Mouse (Mus musculus) heart, adult 9 months (tissue): ENCODE measurements around the gene Kcna5.
A peak's percentile ranks its signal among the peaks of the same experiment; 100 is the strongest.

Experiments
- DNase-seq, 2 experiments: peaks; one replicate each; pipeline ENCODE4 v3.0.0; 2022; ENCODE audit warnings: low spot score in 2 of 2

Gene Kcna5

GRCm38 (mm10) chr6:126535208-126535910, at the start of gene Kcna5:
TSS of gene Kcna5 (minus strand) at chr6:126535412.
- DNase-seq, result peak; percentile 77 to 91

- DNase-seq, result no peak
Measured at GRCm38 (mm10) chr6:126583075-126583474, 47.9 kb upstream of the Kcna5 start.

DNA sequence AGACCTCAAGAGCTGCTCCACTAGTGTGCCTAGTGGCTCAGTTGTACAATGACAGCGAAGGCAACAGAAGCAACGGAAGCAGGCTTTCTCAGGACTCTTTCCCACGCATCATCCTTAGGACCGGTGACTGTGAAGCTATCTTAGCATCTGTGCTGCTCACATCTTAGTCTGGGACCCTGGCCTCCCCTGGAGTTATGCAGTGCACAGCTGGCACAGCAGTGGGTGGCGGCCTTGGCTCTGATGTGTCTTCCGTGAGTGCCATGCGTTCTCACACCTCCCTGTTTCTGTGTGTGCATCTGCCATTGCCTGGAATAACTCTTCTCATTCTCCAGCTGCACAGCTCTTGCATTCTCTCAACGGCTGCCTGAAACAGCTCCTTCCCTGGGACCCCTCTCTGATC, 46.4 kb upstream of the Kcna5 start:
- DNase-seq, result no peak

DNA sequence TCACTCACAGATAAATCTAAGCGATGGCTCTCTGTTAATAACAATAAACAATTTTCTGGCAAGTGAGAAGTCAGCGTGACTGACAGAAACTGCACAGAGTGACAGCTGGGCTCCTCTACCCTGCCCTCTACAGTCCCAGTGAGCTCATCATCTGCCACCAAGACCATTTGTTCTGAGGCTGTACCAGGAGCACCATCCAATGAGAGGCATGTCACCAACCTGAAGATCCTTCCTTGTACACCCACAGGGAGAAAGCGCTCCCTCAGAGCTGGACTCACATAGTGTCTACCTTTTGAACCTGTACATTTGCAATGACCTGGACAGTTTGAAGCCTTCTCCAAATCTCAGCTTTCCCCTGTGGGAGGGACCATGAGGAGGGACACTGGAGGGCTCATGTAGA, 45.4 kb upstream of the Kcna5 start:
- DNase-seq, result no peak

GRCm38 (mm10) chr6:126577415-126577814, 42.2 kb upstream of the Kcna5 start:
- no peak for DNase-seq

GRCm38 (mm10) chr6:126576566-126576965, 41.4 kb upstream of the Kcna5 start:
- DNase-seq, result no peak

- no peak for DNase-seq
Measured at GRCm38 (mm10) chr6:126574778-126575177, 39.6 kb upstream of the Kcna5 start.

- no peak for DNase-seq
Measured at GRCm38 (mm10) chr6:126573021-126573420, 37.8 kb upstream of the Kcna5 start.

- no peak for DNase-seq
Measured at GRCm38 (mm10) chr6:126569809-126570208, 34.6 kb upstream of the Kcna5 start.

- DNase-seq, result no peak
Measured at GRCm38 (mm10) chr6:126568046-126568830, 33.0 kb upstream of the Kcna5 start.

DNA sequence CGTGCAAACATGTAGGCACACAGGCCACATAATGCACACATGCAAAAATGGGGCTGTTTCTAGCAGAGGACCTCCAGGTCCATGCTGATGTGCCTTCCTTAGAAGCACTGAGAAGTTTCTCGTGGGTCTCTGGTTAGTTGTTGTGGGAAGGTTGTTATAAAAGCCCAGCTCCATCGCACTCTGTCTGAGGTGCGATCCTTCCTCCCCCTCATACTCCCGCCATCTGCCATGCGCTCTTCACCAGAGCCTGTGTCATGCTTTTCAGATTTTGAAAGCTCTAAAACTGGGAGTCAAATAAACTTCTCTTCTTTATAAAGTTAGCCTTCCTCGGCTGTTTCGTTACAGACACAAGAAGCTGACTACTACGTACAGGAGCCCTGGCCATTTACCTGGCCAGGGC, 32.1 kb upstream of the Kcna5 start:
- DNase-seq, result no peak

GRCm38 (mm10) chr6:126564376-126564775, 29.2 kb upstream of the Kcna5 start:
- DNase-seq, result no peak

GRCm38 (mm10) chr6:126563898-126564297, 28.7 kb upstream of the Kcna5 start:
- DNase-seq, result peak in 1 of 2 experiments; percentile 62

GRCm38 (mm10) chr6:126561702-126562101, 26.5 kb upstream of the Kcna5 start:
- no peak for DNase-seq

DNA sequence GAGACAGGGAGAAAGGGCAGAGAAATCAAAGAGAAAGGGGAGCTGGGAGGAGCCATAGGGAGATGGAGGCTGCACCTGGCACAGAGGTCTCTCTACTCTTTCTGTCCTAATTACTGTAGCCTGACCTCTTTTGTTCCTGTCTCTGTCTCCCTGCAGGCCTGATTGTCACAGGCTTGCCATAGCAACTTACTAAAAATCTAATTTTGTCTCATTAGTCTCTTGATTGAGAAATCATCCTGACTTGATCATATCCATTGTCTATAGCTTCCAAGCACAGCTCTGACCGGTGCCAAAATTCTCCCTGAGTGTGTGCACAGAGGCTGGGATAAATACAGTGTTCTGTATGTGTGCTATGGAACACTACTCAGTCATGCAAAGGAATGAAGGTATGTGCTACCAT, 25.5 kb upstream of the Kcna5 start:
- DNase-seq, result no peak

DNA sequence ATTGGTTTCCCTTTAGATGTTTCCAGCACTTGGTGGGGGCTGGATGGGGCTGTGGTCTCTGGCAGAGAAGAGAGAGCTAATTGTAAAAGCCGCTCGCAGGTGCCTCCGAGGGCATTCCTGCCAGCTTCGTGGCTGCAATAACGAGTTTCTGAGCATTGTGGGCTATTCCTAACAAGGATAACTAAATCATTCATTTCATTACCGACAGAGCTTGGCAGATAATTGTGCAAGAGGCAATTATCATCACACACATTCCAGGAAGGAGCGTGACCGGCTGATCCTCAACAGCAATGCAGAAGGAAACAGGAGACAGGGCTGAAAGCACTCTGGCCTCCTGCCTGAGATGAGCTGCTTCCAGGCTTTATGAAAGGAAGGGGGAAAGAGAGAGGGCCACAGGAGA, 24.8 kb upstream of the Kcna5 start:
- no peak for DNase-seq

DNA sequence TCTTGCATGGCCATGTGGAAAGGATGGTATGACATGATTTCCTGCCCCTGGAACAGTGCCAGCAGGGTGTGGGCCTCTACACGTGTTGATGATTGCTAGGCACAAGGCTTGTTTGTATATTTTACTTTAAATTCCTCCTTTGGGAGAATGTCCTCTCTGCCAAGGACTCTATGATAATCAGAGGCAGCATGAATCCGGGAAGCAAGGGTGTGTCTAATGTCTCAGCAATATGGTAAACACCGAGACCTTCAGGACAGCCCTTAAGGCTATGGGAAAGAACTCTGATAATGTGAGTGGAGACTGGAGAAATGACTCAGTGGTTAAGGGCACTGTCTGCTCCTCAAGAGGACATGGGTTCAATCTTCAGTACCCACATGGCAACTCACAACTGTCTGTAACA, 23.1 kb upstream of the Kcna5 start:
- DNase-seq, result no peak

DNA sequence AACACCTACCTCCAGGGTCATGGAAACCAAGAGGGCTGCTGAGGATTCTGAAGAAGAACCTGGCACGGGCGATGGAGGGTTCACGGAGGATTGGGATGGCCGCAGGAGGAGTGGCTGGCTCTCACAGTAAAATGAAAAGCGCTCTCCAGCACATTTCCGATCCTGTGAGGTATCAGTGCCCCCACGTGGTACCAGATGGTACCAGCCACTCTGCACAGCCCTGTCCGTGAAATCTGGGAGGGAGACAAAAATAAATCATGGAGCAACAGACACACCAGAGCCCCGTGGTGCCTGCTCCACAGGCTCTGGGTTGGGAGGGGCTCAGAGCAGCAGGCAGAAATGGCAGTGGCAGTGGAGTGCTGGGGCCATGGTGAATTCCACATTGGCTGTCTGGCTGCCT, 18.6 kb upstream of the Kcna5 start:
- DNase-seq, result no peak

DNA sequence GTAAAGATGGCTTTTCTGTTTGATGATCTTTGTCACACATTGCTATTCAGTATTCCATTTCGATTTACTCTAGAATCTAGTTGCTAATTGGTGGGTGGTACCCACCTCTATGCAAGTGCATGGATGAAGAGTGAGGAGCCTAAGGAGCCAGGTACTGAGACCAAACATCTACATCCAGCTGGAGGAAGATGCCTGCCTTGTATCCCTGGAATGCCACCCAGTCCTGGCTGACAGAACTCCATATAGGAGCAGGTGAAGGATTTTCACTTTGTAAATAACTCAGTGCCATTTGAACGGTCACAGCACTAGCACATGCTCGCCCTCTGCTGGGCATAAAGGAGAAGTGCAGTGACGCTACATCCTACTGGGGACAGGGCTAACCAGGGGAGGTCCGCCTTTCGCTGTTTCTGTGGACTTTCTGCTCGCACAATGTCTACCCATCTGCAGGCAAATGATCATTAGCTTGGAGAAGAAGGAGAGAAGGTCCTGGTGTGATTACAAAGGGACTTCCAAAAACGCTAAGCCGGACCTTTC, 16.7 kb upstream of the Kcna5 start:
- DNase-seq, result peak in 1 of 2 experiments; percentile 17

DNA sequence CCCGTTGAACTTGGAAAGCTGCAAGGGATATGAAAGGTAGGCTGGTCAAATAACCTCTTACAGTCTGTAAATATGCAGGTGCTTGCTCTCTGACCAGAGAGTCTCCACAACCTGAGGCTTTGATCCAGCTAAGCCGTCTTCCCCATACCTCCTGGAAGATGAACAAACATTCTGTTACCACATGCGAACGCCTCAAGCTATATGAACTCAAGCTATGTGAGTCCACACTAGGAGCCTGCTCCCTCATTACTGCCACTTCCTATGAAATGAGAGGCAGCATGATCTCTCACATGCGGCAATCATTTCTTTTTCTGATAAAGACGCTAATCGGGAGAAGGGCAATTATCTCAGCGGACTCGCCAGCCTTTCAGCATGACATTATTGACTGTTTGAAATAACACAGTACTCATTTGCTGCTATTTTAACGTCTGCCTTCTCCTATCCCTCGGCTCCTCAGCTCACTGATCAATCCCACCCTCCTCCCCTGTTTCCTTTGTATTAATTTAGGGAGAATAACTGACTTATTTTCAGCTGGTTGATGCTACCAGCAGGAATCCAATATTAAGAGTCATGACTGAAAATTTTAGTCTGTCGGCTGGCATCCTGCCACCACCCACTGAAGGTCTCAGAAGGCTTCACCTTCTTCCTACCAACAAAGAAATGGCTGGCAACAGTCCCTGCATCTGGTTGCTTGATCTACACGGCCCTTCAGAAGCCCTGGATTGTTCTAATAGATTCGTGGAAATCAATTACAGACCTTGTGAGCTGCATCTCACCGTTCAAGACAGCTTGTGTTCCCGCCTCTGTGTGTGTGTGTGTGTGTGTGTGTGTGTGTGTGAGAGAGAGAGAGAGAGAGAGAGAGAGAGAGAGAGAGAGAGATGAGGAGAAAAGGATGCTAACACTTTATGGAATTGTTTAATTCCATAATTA, 9.2 kb upstream of the Kcna5 start:
- no peak for DNase-seq

GRCm38 (mm10) chr6:126542724-126543123, 7.5 kb upstream of the Kcna5 start:
- DNase-seq, result no peak

GRCm38 (mm10) chr6:126537512-126537911, 2.3 kb upstream of the Kcna5 start:
- no peak for DNase-seq
